Mouse (Mus musculus) testis, adult 2 months (tissue): ENCODE measurements around the gene Cabp1.
"Not testable (repeated sequence)": the region's sequence is repeated elsewhere in the genome, so short reads cannot be mapped to it uniquely, and the experiment has no call there.

Experiments used
- CTCF ChIP-seq: fragments of 200-500 bp; IDR thresholded peaks from 2 replicates; pipeline ENCODE4 v1.5.1; 2012; ENCODE audit warnings: low read depth, mild to moderate bottlenecking, inconsistent platforms, low read length, moderate library complexity; ENCODE audit not compliant: control insufficient read depth, insufficient read depth, insufficient replicate concordance
- POLR2A ChIP-seq: fragments of 200-500 bp; IDR thresholded peaks from 2 replicates; pipeline ENCODE4 v1.6.1; 2012; ENCODE audit warnings: low read depth, mild to moderate bottlenecking, inconsistent platforms, low read length, moderate library complexity; ENCODE audit not compliant: control insufficient read depth

- TF ChIP-seq CTCF, POLR2A: not testable (repeated sequence)
These were observed 45.3 kb downstream of the Cabp1 start for GRCm38 (mm10) chr5:115148872-115149271.
